Mouse (Mus musculus) kidney, adult 8-10 months (tissue): ENCODE measurements at regions not wholly inside any gene's neighbourhood (a gene's known extent, or its start where the extent isn't known, plus 50 kb on each side); places are given as distances from the start of the nearest gene placed in this dataset.

ENCODE experiments used
- DNase-seq, 2 experiments: peaks; one replicate each; pipeline ENCODE4 v3.0.0; 2022

- no peak for DNase-seq
Measured at GRCm38 (mm10) chr11:114321527-114321926, 254.7 kb upstream of the Sdk2 start.

- DNase-seq: no peak
Measured at GRCm38 (mm10) chr11:114315274-114315673, 248.4 kb upstream of the Sdk2 start.

- DNase-seq: no peak
Measured at GRCm38 (mm10) chr11:114313652-114314051, 246.8 kb upstream of the Sdk2 start.

- no peak for DNase-seq
Measured at GRCm38 (mm10) chr11:114311640-114312039, 244.8 kb upstream of the Sdk2 start.

- no peak for DNase-seq
Measured at GRCm38 (mm10) chr11:114303636-114304354, 236.9 kb upstream of the Sdk2 start.

GRCm38 (mm10) chr11:114300611-114301319 is 233.9 kb upstream of the Sdk2 start:
- no peak for DNase-seq

GRCm38 (mm10) chr11:114296816-114297334 is 230.0 kb upstream of the Sdk2 start:
- no peak for DNase-seq

- DNase-seq: no peak
Measured at GRCm38 (mm10) chr11:114294511-114295250, 227.8 kb upstream of the Sdk2 start.

GRCm38 (mm10) chr11:114291258-114291657 is 224.4 kb upstream of the Sdk2 start:
- no peak for DNase-seq

- no peak for DNase-seq
Measured at GRCm38 (mm10) chr11:114289946-114290345, 223.1 kb upstream of the Sdk2 start.

- no peak for DNase-seq
Measured at GRCm38 (mm10) chr11:114284820-114285666, 218.2 kb upstream of the Sdk2 start.

GRCm38 (mm10) chr11:114283208-114283607 is 216.4 kb upstream of the Sdk2 start:
- peak in 1 of 2 experiments; percentile 4 for DNase-seq

GRCm38 (mm10) chr11:114282566-114282965 is 215.7 kb upstream of the Sdk2 start:
- DNase-seq: no peak

- no peak for DNase-seq
Measured at GRCm38 (mm10) chr11:114281846-114282245, 215.0 kb upstream of the Sdk2 start.

GRCm38 (mm10) chr11:114281041-114281695 is 214.3 kb upstream of the Sdk2 start:
- DNase-seq: no peak

GRCm38 (mm10) chr11:114277513-114278304 is 210.9 kb upstream of the Sdk2 start:
- DNase-seq: no peak

- DNase-seq: no peak
Measured at GRCm38 (mm10) chr11:114270358-114271072, 203.7 kb upstream of the Sdk2 start.

- DNase-seq: no peak
Measured at GRCm38 (mm10) chr11:114261959-114262358, 195.1 kb upstream of the Sdk2 start.

GRCm38 (mm10) chr11:114258218-114258617 is 191.4 kb upstream of the Sdk2 start:
- DNase-seq: no peak

GRCm38 (mm10) chr11:114257756-114258155 is 190.9 kb upstream of the Sdk2 start:
- no peak for DNase-seq
